Mouse (Mus musculus) bone marrow macrophage, adult 2 months (primary cell): ENCODE data around the gene 3110082J24Rik.

Experiments used
- CTCF ChIP-seq: IDR thresholded peaks from 2 replicates; pipeline ENCODE4 v1.5.1; 2012; ENCODE audit warnings: low read depth, mild to moderate bottlenecking, low read length, moderate library complexity
- POLR2A ChIP-seq: IDR thresholded peaks from 2 replicates; pipeline ENCODE4 v1.6.1; 2012; ENCODE audit warnings: mild to moderate bottlenecking, low read depth, low read length, borderline replicate concordance

DNA sequence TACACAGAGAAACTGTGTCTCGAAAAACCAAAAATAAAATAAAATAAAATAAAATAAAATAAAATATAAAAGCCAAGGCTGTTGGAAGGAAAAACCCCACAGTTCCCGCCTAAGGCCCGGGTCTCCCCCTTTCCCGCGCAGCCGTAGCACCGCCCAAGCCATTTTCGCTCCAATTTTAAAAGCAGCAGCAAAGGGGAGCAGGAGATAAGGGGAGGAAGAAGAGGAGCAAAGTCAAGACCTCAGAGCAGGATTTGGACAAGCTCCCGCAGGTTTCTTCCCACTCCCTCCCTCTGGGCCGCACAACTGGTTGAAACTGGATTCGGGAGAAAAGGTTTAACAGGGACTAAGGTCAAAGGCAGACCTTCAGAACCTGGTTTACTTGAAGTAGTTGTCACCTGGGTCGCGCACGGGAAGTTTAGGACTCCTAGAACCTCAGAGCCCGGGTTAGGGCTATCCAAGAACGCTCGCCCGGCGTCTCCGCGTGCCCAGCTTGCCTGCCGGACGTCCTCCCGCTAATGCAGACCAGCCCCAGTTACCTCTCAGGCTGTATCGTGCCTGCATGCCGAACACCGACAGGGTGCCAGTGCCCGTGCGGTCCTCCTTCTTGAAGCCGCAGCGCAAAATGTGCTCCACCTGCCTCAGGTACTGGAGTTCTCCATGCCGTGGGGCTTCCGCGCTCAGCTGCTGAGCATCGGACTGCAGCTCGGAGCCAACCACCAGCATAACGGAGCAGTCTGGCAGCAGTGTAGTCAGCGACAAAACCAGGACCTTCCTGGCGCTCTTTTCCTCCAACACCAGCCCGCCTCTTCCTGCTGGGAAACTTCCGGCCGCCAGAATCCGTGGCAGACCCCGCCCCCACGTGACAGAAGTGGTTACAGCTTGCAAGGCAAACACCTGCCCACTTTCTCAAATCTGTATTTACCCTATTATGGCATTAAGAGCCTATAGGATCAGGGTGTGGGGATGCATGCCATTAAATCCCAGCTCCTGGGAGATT is 32.8 kb downstream of the 3110082J24Rik start, which contains the start of gene Tyms:
- TF ChIP-seq CTCF (no peak), POLR2A (no peak)
